Mouse (Mus musculus) granulocyte monocyte progenitor cell, adult 5-6 weeks (primary cell): ENCODE measurements around the gene Ica1. TPM values are rescaled to one million over a fixed set of nuclear protein-coding genes. Genes with fewer than 3 reads are reported as not detected.

Source experiments
- ATAC-seq: replicated peaks from 2 replicates; pipeline ENCODE4 v1.8.0; 2016; ENCODE audit warnings: mild to moderate bottlenecking, moderate TSS enrichment, inconsistent platforms; ENCODE audit not compliant: poor library complexity, severe bottlenecking
- total RNA-seq, 2 experiments: library from RNA; stranded (forward) in 1 of 2; stranded (reverse) in 1 of 2; fragments of 200-712, 200-1000 nt in 1 of 2; fragments of >200 nt in 1 of 2; fragmentation: Nextera tagmentation in 1 of 2; gene quantifications; 2 replicates each; pipeline ENCODE4 v1.2.3; 2014 to 2017

The Ica1 gene
- total RNA-seq, 2 experiments from 2014 or later, result 24.4 to 36.8 TPM

GRCm38 (mm10) chr6:8582377-8582776 is 195.9 kb downstream of the Ica1 start:
- ATAC-seq, result no peak

Other genes starting within 250 kb of the Ica1 start
- gene Nxph1, start 169.9 kb upstream of the Ica1 start, total RNA-seq (2014; fragmentation: Nextera tagmentation), result not detected in 2 replicates
- not detected in 2 replicates for gene Nxph1, start 169.9 kb upstream of the Ica1 start, total RNA-seq (2017)